Mouse (Mus musculus) forebrain, postnatal 0 days (tissue): Measurements from ENCODE around the gene Gif. TPM values are rescaled to one million over a fixed set of nuclear protein-coding genes. Genes with fewer than 3 reads are reported as not detected.
A peak's percentile ranks its signal among the peaks of the same experiment; 100 is the strongest.

Experiments used
- ATAC-seq: fragments of 200-750 bp; cut with Nextera tagmentation; 2 replicates; pipeline ENCODE4 v1.8.0; 2017; ENCODE audit warnings: mild to moderate bottlenecking, moderate library complexity
- DNase-seq: peaks from one replicate; pipeline ENCODE4 v3.0.0-alpha.2; 2015
- H3K27ac ChIP-seq: fragments of 300-500 bp; sonication (generic); 2 replicates; pipeline ENCODE4 v1.5.1; 2014; ENCODE audit warnings: low read depth, mild to moderate bottlenecking, antibody characterized with exemption, low read length, moderate library complexity, mixed read lengths
- H3K27me3 ChIP-seq: fragments of 300-500 bp; sonication (generic); 2 replicates; pipeline ENCODE4 v1.6.1; 2014; ENCODE audit warnings: mild to moderate bottlenecking, low read length, mixed read lengths; ENCODE audit not compliant: insufficient read depth
- H3K36me3 ChIP-seq: fragments of 300-500 bp; sonication (generic); 2 replicates; pipeline ENCODE4 v1.6.1; 2014; ENCODE audit warnings: mild to moderate bottlenecking, moderate library complexity; ENCODE audit not compliant: insufficient read depth
- H3K4me1 ChIP-seq: fragments of 300-500 bp; sonication (generic); 2 replicates; pipeline ENCODE4 v1.6.1; 2014; ENCODE audit warnings: antibody characterized with exemption; ENCODE audit not compliant: insufficient read depth
- H3K4me2 ChIP-seq: fragments of 300-500 bp; sonication (generic); 2 replicates; pipeline ENCODE4 v1.6.1; 2014; ENCODE audit warnings: low read depth, mild to moderate bottlenecking, moderate library complexity
- H3K4me3 ChIP-seq: fragments of 300-500 bp; sonication (generic); 2 replicates; pipeline ENCODE4 v1.5.1; 2014; ENCODE audit warnings: low read depth, low read length, mixed read lengths
- H3K9ac ChIP-seq: fragments of 300-500 bp; sonication (generic); 2 replicates; pipeline ENCODE4 v1.6.1; 2014; ENCODE audit warnings: mild to moderate bottlenecking
- H3K9me3 ChIP-seq: fragments of 300-500 bp; sonication (generic); 2 replicates; pipeline ENCODE4 v1.6.1; 2016; ENCODE audit warnings: low read length
- CTCF ChIP-seq: sonication (generic); IDR thresholded peaks from 2 replicates; pipeline ENCODE4 v1.5.1; 2016; ENCODE audit warnings: antibody characterized with exemption, control low read depth, low read depth
- WGBS: fragments of 180-500 bp; shearing (Covaris S2); extraction: QIAGEN DNeasy Blood & Tissue Kit; methylation state at CpG from one replicate; pipeline ENCODE4 v1.1.7; 2014; 5-methylcytosine and 5-hydroxymethylcytosine counted together
- polyA plus RNA-seq: library from polyadenylated mRNA; unstranded; fragments of >200 nt; fragmentation: Nextera tagmentation; extraction: Ambion mirVana; gene quantifications from 2 replicates; pipeline ENCODE4 v1.2.1, GENCODE M21; 2015
- total RNA-seq: library from RNA; depleted of rRNA; stranded (reverse); fragments of >200 nt; gene quantifications from 2 replicates; pipeline ENCODE4 v1.2.3, GENCODE M21; 2014

The Gif gene
- total and polyA plus RNA-seq, 2 experiments from 2014 or later = not detected

- H3K9ac ChIP-seq = peak within 1 kb of the TSS; percentile 68
- H3K4me1 ChIP-seq = no peaks in the 10 kb centered on the region
- 0 out of 2 replicates have a peak within 1 kb of the TSS, but pooled peaks have one; percentile 52 for H3K27ac ChIP-seq
- no peaks in the 10 kb centered on the region for H3K9me3 ChIP-seq
- no peak for TF ChIP-seq CTCF
- no peaks in the 10 kb centered on the region for H3K27me3 ChIP-seq
- ATAC-seq (peak; percentile 94), DNase-seq (peak; percentile 94)
- WGBS = 2% methylated on average over 30 of the region's 30 CpGs
- peak within 1 kb of the TSS; percentile 74 for H3K4me2 ChIP-seq
- H3K4me3 ChIP-seq = peak within 1 kb of the TSS; percentile 68
- peaks cover 19% of the 10 kb centered on the region for H3K36me3 ChIP-seq
Observed at GRCm38 (mm10) chr19:11770205-11770892, 23.0 kb downstream of the Gif start, which contains the start of gene Mrpl16. Gene Mrpl16, plus strand, starts transcription at chr19:11770391.

GRCm38 (mm10) chr19:11777191-11777865 is 30.0 kb downstream of the Gif start:
- H3K27me3 ChIP-seq = no peaks in the 10 kb centered on the region
- peak; percentile 79 for TF ChIP-seq CTCF
- peak; percentile 82 for ATAC-seq

GRCm38 (mm10) chr19:11785409-11786154 is 38.2 kb downstream of the Gif start:
- Histone ChIP-seq H3K27ac (no peak overlapping the region), H3K4me2 (no peak overlapping the region), H3K27me3 (no peaks in the 10 kb centered on the region), H3K9me3 (no peaks in the 10 kb centered on the region), H3K4me1 (no peaks in the 10 kb centered on the region), H3K4me3 (no peak overlapping the region), H3K36me3 (peaks cover 11% of the 10 kb centered on the region; the same call in 1 of the 2 replicates), H3K9ac (no peak overlapping the region)
- TF ChIP-seq CTCF = no peak
- 92% methylated on average over 14 of the region's 14 CpGs for WGBS
- no peak for ATAC-seq
- no peak for DNase-seq

More at GRCm38 (mm10) chr19:11777191-11777865, 30.0 kb downstream of the Gif start:
- Histone ChIP-seq H3K36me3 (peaks cover 36% of the 10 kb centered on the region), H3K9me3 (no peaks in the 10 kb centered on the region), H3K4me2 (no peak overlapping the region), H3K4me3 (no peak overlapping the region), H3K27ac (no peak overlapping the region), H3K4me1 (no peaks in the 10 kb centered on the region), H3K9ac (no peak overlapping the region)
- DNase-seq = peak; percentile 79
- WGBS = 57% methylated on average over 7 of the region's 7 CpGs

- no peak for ATAC-seq
- H3K27me3 ChIP-seq = no peaks in the 10 kb centered on the region
- no peaks in the 10 kb centered on the region for H3K9me3 ChIP-seq
- H3K36me3 ChIP-seq = peaks cover 11% of the 10 kb centered on the region; the same call in 1 of the 2 replicates
- H3K4me1 ChIP-seq = no peaks in the 10 kb centered on the region
- no peak for TF ChIP-seq CTCF
- H3K9ac ChIP-seq = no peak overlapping the region
- no peak overlapping the region for H3K4me3 ChIP-seq
- no peak for DNase-seq
- no peak overlapping the region for H3K4me2 ChIP-seq
- WGBS = 92% methylated on average over 6 of the region's 6 CpGs
- H3K27ac ChIP-seq = no peak overlapping the region
Observed at GRCm38 (mm10) chr19:11787826-11788225, 40.5 kb downstream of the Gif start.

DNA sequence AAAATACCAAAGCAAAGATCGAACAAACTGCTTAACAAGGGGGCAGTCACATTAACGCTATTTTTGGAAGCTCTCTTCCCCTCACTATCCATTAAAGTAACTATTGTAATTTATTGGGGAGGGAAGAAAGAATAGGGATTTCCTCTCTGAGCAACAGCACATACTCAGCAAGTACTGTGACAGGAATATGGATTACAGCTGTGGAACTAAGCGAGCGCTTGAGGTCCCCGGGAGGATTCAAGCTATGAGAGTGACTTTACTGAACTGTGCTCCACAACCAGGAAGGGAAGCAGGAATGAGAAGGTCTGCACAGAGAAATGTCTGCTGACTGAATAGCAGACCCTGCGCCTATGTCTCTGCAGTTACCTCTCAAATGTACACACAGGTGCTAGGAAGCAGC is 41.5 kb downstream of the Gif start:
- H3K9ac ChIP-seq = no peak overlapping the region
- no peaks in the 10 kb centered on the region for H3K9me3 ChIP-seq
- H3K36me3 ChIP-seq = peaks cover 11% of the 10 kb centered on the region; the same call in 1 of the 2 replicates
- no peaks in the 10 kb centered on the region for H3K27me3 ChIP-seq
- H3K4me1 ChIP-seq = no peaks in the 10 kb centered on the region
- no peak overlapping the region for H3K4me3 ChIP-seq
- TF ChIP-seq CTCF = no peak
- 92% methylated on average over 6 of the region's 6 CpGs for WGBS
- no peak overlapping the region for H3K4me2 ChIP-seq
- H3K27ac ChIP-seq = no peak overlapping the region
- DNase-seq (no peak), ATAC-seq (no peak)

- no peaks in the 10 kb centered on the region for H3K9me3 ChIP-seq
- no peak overlapping the region for H3K4me3 ChIP-seq
- H3K9ac ChIP-seq = no peak overlapping the region
- H3K27ac ChIP-seq = no peak overlapping the region
- H3K4me2 ChIP-seq = no peak overlapping the region
- no peak for TF ChIP-seq CTCF
- 65% methylated on average over 5 of the region's 5 CpGs for WGBS
- H3K36me3 ChIP-seq = peaks cover 11% of the 10 kb centered on the region; the same call in 1 of the 2 replicates
- H3K27me3 ChIP-seq = no peaks in the 10 kb centered on the region
- ATAC-seq (no peak), DNase-seq (no peak)
- no peaks in the 10 kb centered on the region for H3K4me1 ChIP-seq
Observed at GRCm38 (mm10) chr19:11791825-11792224, 44.5 kb downstream of the Gif start.
